Mouse (Mus musculus) thymus, postnatal 36 days (tissue): Measurements from ENCODE around the gene Map3k13.
A peak's percentile ranks its signal among the peaks of the same experiment; 100 is the strongest.

Source experiments
- DNase-seq, 2 experiments: peaks; one replicate each; pipeline ENCODE4 v3.0.0; 2022; ENCODE audit warnings: mixed read lengths in 2 of 2

The Map3k13 gene

GRCm38 (mm10) chr16:21813164-21813834 lies 19.2 kb downstream of the Map3k13 start:
- DNase-seq, result no peak

- peak in 1 of 2 experiments; percentile 23 for DNase-seq
These were observed 20.9 kb downstream of the Map3k13 start for GRCm38 (mm10) chr16:21814861-21815668.

GRCm38 (mm10) chr16:21815669-21816010 lies 21.5 kb downstream of the Map3k13 start:
- no peak for DNase-seq

- DNase-seq, result no peak
These were observed 24.0 kb downstream of the Map3k13 start for GRCm38 (mm10) chr16:21818132-21818531.

- no peak for DNase-seq
These were observed 24.5 kb downstream of the Map3k13 start for GRCm38 (mm10) chr16:21818629-21819028.

GRCm38 (mm10) chr16:21825612-21826031 lies 31.5 kb downstream of the Map3k13 start:
- no peak for DNase-seq

GRCm38 (mm10) chr16:21827153-21827552 lies 33.0 kb downstream of the Map3k13 start:
- no peak for DNase-seq

GRCm38 (mm10) chr16:21827581-21827980 lies 33.4 kb downstream of the Map3k13 start:
- no peak for DNase-seq

- no peak for DNase-seq
These were observed 35.6 kb downstream of the Map3k13 start for GRCm38 (mm10) chr16:21829711-21830110.

- DNase-seq, result no peak
These were observed 36.6 kb downstream of the Map3k13 start for GRCm38 (mm10) chr16:21830784-21831183.

GRCm38 (mm10) chr16:21831764-21832163 lies 37.6 kb downstream of the Map3k13 start:
- DNase-seq, result no peak

GRCm38 (mm10) chr16:21833469-21833868 lies 39.3 kb downstream of the Map3k13 start:
- no peak for DNase-seq

- DNase-seq, result no peak
These were observed 39.8 kb downstream of the Map3k13 start for GRCm38 (mm10) chr16:21833970-21834369.

- peak; percentile 33 to 39 for DNase-seq
These were observed 40.9 kb downstream of the Map3k13 start for GRCm38 (mm10) chr16:21834866-21835583.

- DNase-seq, result peak in 1 of 2 experiments; percentile 61
These were observed 41.4 kb downstream of the Map3k13 start for GRCm38 (mm10) chr16:21835584-21835931.

GRCm38 (mm10) chr16:21836311-21837072 lies 42.3 kb downstream of the Map3k13 start:
- DNase-seq, result peak; percentile 40 to 48

- DNase-seq, result no peak
These were observed 43.5 kb downstream of the Map3k13 start for GRCm38 (mm10) chr16:21837694-21838093.

GRCm38 (mm10) chr16:21845800-21846671 lies 51.9 kb downstream of the Map3k13 start:
- DNase-seq, result peak; percentile 35 to 59

GRCm38 (mm10) chr16:21848444-21848843 lies 54.3 kb downstream of the Map3k13 start:
- no peak for DNase-seq

- DNase-seq, result no peak
These were observed 54.7 kb downstream of the Map3k13 start for GRCm38 (mm10) chr16:21848847-21849246.

GRCm38 (mm10) chr16:21852374-21852773 lies 58.2 kb downstream of the Map3k13 start:
- DNase-seq, result no peak

- no peak for DNase-seq
These were observed 59.3 kb downstream of the Map3k13 start for GRCm38 (mm10) chr16:21853446-21853941.
